Mouse (Mus musculus): ENCODE measurements around the gene Mxi1. TPM values are rescaled to one million over a fixed set of nuclear protein-coding genes. Genes with fewer than 3 reads are reported as not detected.
A peak's percentile ranks its signal among the peaks of the same experiment; 100 is the strongest.

Mxi1 gene
- total and polyA plus RNA-seq, 3 experiments = 29.0 to 60.9 TPM; not detected in 1

- Histone ChIP-seq H3K36me3 (ENCODE audit: control insufficient read depth in 1 of 2, insufficient read depth in 2 of 2, low read length in 2 of 2) (peaks cover 0 to 4% of the 10 kb centered on the region in 2 experiments; a peak in 1 of 4 replicates), H3K27me3 (ENCODE audit: control insufficient read depth in 1 of 2, insufficient read depth in 2 of 2, low read length in 2 of 2) (no peaks in the 10 kb centered on the region), H3K79me2 (ENCODE audit: control insufficient read depth, insufficient read depth, low read length, poor library complexity) (peaks cover 1% of the 10 kb centered on the region; the same call in 1 of the 2 replicates), H3K4me3 (ENCODE audit: control insufficient read depth in 1 of 2, insufficient read depth in 1 of 2, low read depth in 2 of 2, low read length in 2 of 2) (no peak overlapping the region), H3K9ac (ENCODE audit: control insufficient read depth, low read depth, low read length, poor library complexity, severe bottlenecking) (no peak overlapping the region), H3K9me3 (replicated peaks; ENCODE audit: insufficient read depth, low read length) (no peaks in the 10 kb centered on the region), H3K4me1 (ENCODE audit: control insufficient read depth in 1 of 2, insufficient read depth in 2 of 2, low read length in 2 of 2) (peaks cover 0 to 6% of the 10 kb centered on the region in 2 experiments; a peak in 3 of 4 replicates), H3K27ac (ENCODE audit: control insufficient read depth, low read depth, low read length) (no peak overlapping the region)
- DNase-seq (ENCODE audit: low read depth, low spot score) = peak; percentile 66
- TF ChIP-seq SMC3 (IDR thresholded peaks at IDR 0.05; ENCODE audit: low read depth, low read length) (no peak), GATA1 (IDR thresholded peaks at IDR 0.05; ENCODE audit: low read depth, low read length) (0 out of 2 replicates have a peak, but pooled peaks have one; percentile 23), MYC (IDR thresholded peaks at IDR 0.05; ENCODE audit: low read depth, low read length) (0 out of 2 replicates have a peak, but pooled peaks have one; percentile 37), CHD1 (IDR thresholded peaks at IDR 0.05; ENCODE audit: low read depth, low read length) (no peak), MEF2A (IDR thresholded peaks at IDR 0.05; ENCODE audit: extremely low read depth, insufficient replicate concordance, low read depth, low read length, poor library complexity, severe bottlenecking) (no peak), CTCF (IDR thresholded peaks at IDR 0.05 in 2 of 3, conservative IDR thresholded peaks at IDR 0.05 in 1 of 3; ENCODE audit: control insufficient read depth in 1 of 3, insufficient read depth in 1 of 3, low read depth in 2 of 3, low read length in 3 of 3, poor library complexity in 1 of 3, severe bottlenecking in 1 of 3) (peak; percentile 13 to 23 (median 17); a peak in 2 of 6 replicates), POLR2A (IDR thresholded peaks at IDR 0.05; ENCODE audit: control insufficient read depth in 1 of 2, insufficient read depth in 1 of 2, low read depth in 1 of 2, low read length in 2 of 2, poor library complexity in 1 of 2) (no peak), NELFE (IDR thresholded peaks at IDR 0.05; ENCODE audit: low read depth, low read length) (no peak), BHLHE40 (IDR thresholded peaks at IDR 0.05; ENCODE audit: borderline replicate concordance, low read depth, low read length) (no peak)
Observed at GRCm38 (mm10) chr19:53322438-53323048, 12.2 kb downstream of the Mxi1 start.

- H3K79me2 ChIP-seq (ENCODE audit: control insufficient read depth, insufficient read depth, low read length, poor library complexity) = peaks cover 1% of the 10 kb centered on the region; the same call in 1 of the 2 replicates
- H3K4me1 ChIP-seq (ENCODE audit: control insufficient read depth in 1 of 2, insufficient read depth in 2 of 2, low read length in 2 of 2) = peaks cover 0 to 6% of the 10 kb centered on the region in 2 experiments; a peak in 3 of 4 replicates
- H3K36me3 ChIP-seq (ENCODE audit: control insufficient read depth in 1 of 2, insufficient read depth in 2 of 2, low read length in 2 of 2) = peaks cover 0 to 4% of the 10 kb centered on the region in 2 experiments; a peak in 1 of 4 replicates
- TF ChIP-seq CHD2 (IDR thresholded peaks at IDR 0.05; ENCODE audit: low read length) = no peak
- TF ChIP-seq CHD1 (IDR thresholded peaks at IDR 0.05; ENCODE audit: low read depth, low read length) = 0 out of 2 replicates have a peak, but pooled peaks have one; percentile 44
- peak overlapping the region in 1 of 2 experiments; percentile 79; a peak in 1 of 4 replicates for H3K4me3 ChIP-seq (ENCODE audit: control insufficient read depth in 1 of 2, insufficient read depth in 1 of 2, low read depth in 2 of 2, low read length in 2 of 2)
- H3K9me3 ChIP-seq (replicated peaks; ENCODE audit: insufficient read depth, low read length) = no peaks in the 10 kb centered on the region
- no peaks in the 10 kb centered on the region for H3K27me3 ChIP-seq (ENCODE audit: control insufficient read depth in 1 of 2, insufficient read depth in 2 of 2, low read length in 2 of 2)
- no peak for DNase-seq (ENCODE audit: low read depth, low spot score)
- H3K27ac ChIP-seq (ENCODE audit: control insufficient read depth, low read depth, low read length) = no peak overlapping the region
- peak overlapping the region; percentile 68; the same call in 1 of the 2 replicates for H3K9ac ChIP-seq (ENCODE audit: control insufficient read depth, low read depth, low read length, poor library complexity, severe bottlenecking)
Observed at GRCm38 (mm10) chr19:53324866-53325265, 14.5 kb downstream of the Mxi1 start.

DNA sequence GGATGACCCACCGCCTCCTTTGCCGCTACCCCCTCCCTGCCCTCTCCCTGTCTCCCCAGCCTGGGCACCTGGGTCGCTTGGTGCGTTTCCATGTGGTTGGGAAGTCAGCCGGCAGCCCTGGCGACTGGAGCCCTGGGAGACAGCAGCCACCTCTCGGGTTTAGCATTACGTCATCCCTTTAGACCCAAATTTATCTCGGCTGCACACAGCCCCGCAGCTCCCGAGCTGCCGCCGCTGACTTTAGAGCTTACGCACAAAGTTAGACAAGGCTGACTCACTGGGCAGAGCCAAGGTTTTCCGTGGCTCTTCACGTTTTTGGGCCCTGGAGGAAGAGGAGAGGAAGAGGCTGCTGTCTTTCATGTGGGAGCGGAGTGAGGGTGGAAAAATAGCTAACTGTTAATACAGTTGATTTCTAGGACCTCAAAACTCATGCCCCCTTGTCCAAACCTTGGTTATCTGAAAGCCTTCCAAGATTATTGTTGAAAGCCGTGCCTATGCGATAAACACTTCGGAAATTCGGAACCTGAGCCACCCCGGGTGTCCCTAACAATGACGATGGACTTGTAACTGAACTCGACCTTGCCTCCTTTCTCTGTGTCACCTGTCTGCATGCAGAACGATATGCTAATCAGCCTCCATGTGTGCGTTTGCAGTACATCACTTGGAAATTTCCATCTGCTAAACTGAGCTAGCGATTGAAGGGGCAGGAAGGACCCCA lies 15.4 kb downstream of the Mxi1 start:
- Histone ChIP-seq H3K27ac (ENCODE audit: control insufficient read depth, low read depth, low read length) (peak overlapping the region; percentile 82), H3K9ac (ENCODE audit: control insufficient read depth, low read depth, low read length, poor library complexity, severe bottlenecking) (peak overlapping the region; percentile 68), H3K4me3 (ENCODE audit: control insufficient read depth in 1 of 2, insufficient read depth in 1 of 2, low read depth in 2 of 2, low read length in 2 of 2) (peak overlapping the region; percentile 57 to 79), H3K4me1 (ENCODE audit: control insufficient read depth in 1 of 2, insufficient read depth in 2 of 2, low read length in 2 of 2) (peaks cover 0 to 11% of the 10 kb centered on the region in 2 experiments; a peak in 3 of 4 replicates), H3K36me3 (ENCODE audit: control insufficient read depth in 1 of 2, insufficient read depth in 2 of 2, low read length in 2 of 2) (peaks cover 0 to 8% of the 10 kb centered on the region in 2 experiments; a peak in 2 of 4 replicates), H3K27me3 (ENCODE audit: control insufficient read depth in 1 of 2, insufficient read depth in 2 of 2, low read length in 2 of 2) (no peaks in the 10 kb centered on the region), H3K79me2 (ENCODE audit: control insufficient read depth, insufficient read depth, low read length, poor library complexity) (peaks cover 6% of the 10 kb centered on the region), H3K9me3 (replicated peaks; ENCODE audit: insufficient read depth, low read length) (no peaks in the 10 kb centered on the region)
- peak; percentile 96 for DNase-seq (ENCODE audit: low read depth, low spot score)
- TF ChIP-seq ETS1 (IDR thresholded peaks at IDR 0.05; ENCODE audit: low read depth, low read length) (peak; percentile 96), MYC (IDR thresholded peaks at IDR 0.05; ENCODE audit: low read depth, low read length) (peak; percentile 44; the same call in 1 of the 2 replicates), TBP (IDR thresholded peaks at IDR 0.05; ENCODE audit: low read depth, low read length) (peak; percentile 66), ZKSCAN1 (IDR thresholded peaks at IDR 0.05; ENCODE audit: low read depth, low read length) (no peak), JUND (IDR thresholded peaks at IDR 0.05; ENCODE audit: low read depth, low read length) (peak; percentile 85; the same call in 1 of the 2 replicates), ZMIZ1 (IDR thresholded peaks at IDR 0.05; ENCODE audit: low read depth, low read length) (no peak), POLR2AphosphoS2 (IDR thresholded peaks at IDR 0.05; ENCODE audit: low read length) (peak; percentile 53; the same call in 1 of the 2 replicates), GATA1 (IDR thresholded peaks at IDR 0.05; ENCODE audit: low read depth, low read length) (peak; percentile 56), POLR2A (IDR thresholded peaks at IDR 0.05; ENCODE audit: control insufficient read depth in 1 of 2, insufficient read depth in 1 of 2, low read depth in 1 of 2, low read length in 2 of 2, poor library complexity in 1 of 2) (peak; percentile 42 to 63; a peak in 3 of 4 replicates), SMC3 (IDR thresholded peaks at IDR 0.05; ENCODE audit: low read depth, low read length) (no peak), TAL1 (IDR thresholded peaks at IDR 0.05; ENCODE audit: low read length) (peak; percentile 74), SIN3A (IDR thresholded peaks at IDR 0.05; ENCODE audit: low read length) (peak; percentile 64; the same call in 1 of the 2 replicates), ZC3H11A (IDR thresholded peaks at IDR 0.05; ENCODE audit: low read depth, low read length) (no peak), EP300 (IDR thresholded peaks at IDR 0.05; ENCODE audit: low read depth in 1 of 2, low read length in 2 of 2) (peak; percentile 34 to 37; a peak in 1 of 4 replicates), RCOR1 (IDR thresholded peaks at IDR 0.05; ENCODE audit: low read depth, low read length) (peak; percentile 19; the same call in 1 of the 2 replicates)
